Mouse (Mus musculus): Measurements from ENCODE around the gene Ostm1. TPM values are rescaled to one million over a fixed set of nuclear protein-coding genes. Genes with fewer than 3 reads are reported as not detected.
A peak's percentile ranks its signal among the peaks of the same experiment; 100 is the strongest.

Gene Ostm1
- total and polyA plus RNA-seq, 2 experiments: 7.0 to 13.3 TPM

- WGBS: 97% methylated on average over 1 of the region's 1 CpGs
- no peaks in the 10 kb centered on the region; the same call in 1 of the 2 replicates for H3K4me1 ChIP-seq (ENCODE audit: control insufficient read depth, insufficient read depth, low read length)
- H3K27ac ChIP-seq (replicated peaks; ENCODE audit: insufficient read depth, low read depth, low read length): no peak overlapping the region
- TF ChIP-seq CTCF (IDR thresholded peaks at IDR 0.05; ENCODE audit: low read depth, low read length) (no peak), POLR2A (IDR thresholded peaks at IDR 0.05; ENCODE audit: extremely low read depth, insufficient read depth, low read length) (no peak)
- no peak overlapping the region for H3K9ac ChIP-seq (ENCODE audit: low read depth, low read length)
- H3K79me2 ChIP-seq (ENCODE audit: control insufficient read depth, insufficient read depth, low read length): no peaks in the 10 kb centered on the region; the same call in 1 of the 2 replicates
- no peak overlapping the region for H3K4me3 ChIP-seq (ENCODE audit: insufficient read depth, low read depth, low read length)
- DNase-seq (ENCODE audit: extremely low read depth, low read depth, low spot score): no peak
- no peaks in the 10 kb centered on the region for H3K27me3 ChIP-seq (ENCODE audit: control insufficient read depth, insufficient read depth, low read length)
- peaks cover 2% of the 10 kb centered on the region; the same call in 1 of the 2 replicates for H3K36me3 ChIP-seq (ENCODE audit: control insufficient read depth, insufficient read depth, low read length)
These were observed 106.1 kb downstream of the Ostm1 start for GRCm38 (mm10) chr10:42689694-42690093.

- Histone ChIP-seq H3K36me3 (ENCODE audit: control insufficient read depth, insufficient read depth, low read length) (no peaks in the 10 kb centered on the region; the same call in 1 of the 2 replicates), H3K9ac (ENCODE audit: low read depth, low read length) (no peak overlapping the region), H3K4me1 (ENCODE audit: control insufficient read depth, insufficient read depth, low read length) (no peaks in the 10 kb centered on the region; the same call in 1 of the 2 replicates), H3K79me2 (ENCODE audit: control insufficient read depth, insufficient read depth, low read length) (no peaks in the 10 kb centered on the region; the same call in 1 of the 2 replicates), H3K4me3 (ENCODE audit: insufficient read depth, low read depth, low read length) (no peak overlapping the region), H3K27me3 (ENCODE audit: control insufficient read depth, insufficient read depth, low read length) (no peaks in the 10 kb centered on the region), H3K27ac (replicated peaks; ENCODE audit: insufficient read depth, low read depth, low read length) (no peak overlapping the region)
- no peak for TF ChIP-seq CTCF (IDR thresholded peaks at IDR 0.05; ENCODE audit: low read depth, low read length)
- no peak for TF ChIP-seq POLR2A (IDR thresholded peaks at IDR 0.05; ENCODE audit: extremely low read depth, insufficient read depth, low read length)
- 94% methylated on average over 17 of the region's 17 CpGs for WGBS
- no peak for DNase-seq (ENCODE audit: extremely low read depth, low read depth, low spot score)
These were observed 106.8 kb downstream of the Ostm1 start for GRCm38 (mm10) chr10:42690233-42691028.

DNA sequence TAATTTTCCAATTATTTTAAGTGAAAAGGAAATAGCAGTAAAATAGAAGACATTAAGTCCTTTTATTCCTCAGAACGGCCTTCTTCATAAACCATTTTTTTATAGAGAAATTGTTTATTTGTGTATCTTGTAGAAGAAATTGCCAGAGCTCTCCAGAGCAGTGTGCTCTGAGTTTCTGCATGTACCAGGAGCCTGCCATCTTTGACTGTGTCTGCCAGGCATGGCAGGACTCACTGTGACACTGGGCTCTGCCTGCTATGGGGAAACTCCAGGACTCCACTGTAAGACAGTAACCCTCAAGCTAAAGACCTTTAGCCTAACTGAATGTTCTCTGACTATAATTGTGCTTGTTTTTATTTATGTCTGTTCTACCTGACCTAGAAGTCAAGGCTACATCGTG is 107.4 kb downstream of the Ostm1 start:
- no peaks in the 10 kb centered on the region for H3K27me3 ChIP-seq (ENCODE audit: control insufficient read depth, insufficient read depth, low read length)
- no peaks in the 10 kb centered on the region; the same call in 1 of the 2 replicates for H3K4me1 ChIP-seq (ENCODE audit: control insufficient read depth, insufficient read depth, low read length)
- no peaks in the 10 kb centered on the region; the same call in 1 of the 2 replicates for H3K36me3 ChIP-seq (ENCODE audit: control insufficient read depth, insufficient read depth, low read length)
- H3K79me2 ChIP-seq (ENCODE audit: control insufficient read depth, insufficient read depth, low read length): no peaks in the 10 kb centered on the region; the same call in 1 of the 2 replicates
- WGBS: 98% methylated on average over 2 of the region's 2 CpGs
- no peak for DNase-seq (ENCODE audit: extremely low read depth, low read depth, low spot score)
- no peak overlapping the region for H3K9ac ChIP-seq (ENCODE audit: low read depth, low read length)
- no peak overlapping the region for H3K27ac ChIP-seq (replicated peaks; ENCODE audit: insufficient read depth, low read depth, low read length)
- no peak for TF ChIP-seq CTCF (IDR thresholded peaks at IDR 0.05; ENCODE audit: low read depth, low read length)
- no peak for TF ChIP-seq POLR2A (IDR thresholded peaks at IDR 0.05; ENCODE audit: extremely low read depth, insufficient read depth, low read length)
- no peak overlapping the region for H3K4me3 ChIP-seq (ENCODE audit: insufficient read depth, low read depth, low read length)

DNA sequence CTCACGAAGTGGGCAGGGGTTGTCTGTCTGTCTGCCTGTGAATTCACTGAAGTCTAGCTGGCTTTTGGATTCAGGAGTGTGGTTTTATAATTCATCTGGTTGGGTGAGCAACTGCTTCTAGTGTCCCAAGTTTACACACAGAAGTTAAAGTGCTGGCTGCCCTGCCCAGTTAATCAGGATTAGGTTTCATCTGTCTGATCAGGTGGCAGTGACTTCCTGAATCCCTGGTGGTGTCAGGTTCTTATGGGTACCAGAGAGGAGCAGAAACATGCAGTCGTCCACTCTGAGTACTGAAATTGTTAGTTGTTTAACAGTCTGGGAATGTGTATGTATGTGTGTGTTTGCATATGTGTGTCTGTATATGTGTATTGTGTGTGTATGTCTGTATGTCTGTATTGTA is 108.5 kb downstream of the Ostm1 start:
- Histone ChIP-seq H3K9ac (ENCODE audit: low read depth, low read length) (no peak overlapping the region), H3K79me2 (ENCODE audit: control insufficient read depth, insufficient read depth, low read length) (no peaks in the 10 kb centered on the region), H3K4me1 (ENCODE audit: control insufficient read depth, insufficient read depth, low read length) (no peaks in the 10 kb centered on the region; the same call in 1 of the 2 replicates), H3K36me3 (ENCODE audit: control insufficient read depth, insufficient read depth, low read length) (no peaks in the 10 kb centered on the region; the same call in 1 of the 2 replicates), H3K27me3 (ENCODE audit: control insufficient read depth, insufficient read depth, low read length) (no peaks in the 10 kb centered on the region), H3K4me3 (ENCODE audit: insufficient read depth, low read depth, low read length) (no peak overlapping the region), H3K27ac (replicated peaks; ENCODE audit: insufficient read depth, low read depth, low read length) (no peak overlapping the region)
- no peak for DNase-seq (ENCODE audit: extremely low read depth, low read depth, low spot score)
- 91% methylated on average over 2 of the region's 2 CpGs for WGBS
- TF ChIP-seq CTCF (IDR thresholded peaks at IDR 0.05; ENCODE audit: low read depth, low read length): no peak
- TF ChIP-seq POLR2A (IDR thresholded peaks at IDR 0.05; ENCODE audit: extremely low read depth, insufficient read depth, low read length): no peak

DNA sequence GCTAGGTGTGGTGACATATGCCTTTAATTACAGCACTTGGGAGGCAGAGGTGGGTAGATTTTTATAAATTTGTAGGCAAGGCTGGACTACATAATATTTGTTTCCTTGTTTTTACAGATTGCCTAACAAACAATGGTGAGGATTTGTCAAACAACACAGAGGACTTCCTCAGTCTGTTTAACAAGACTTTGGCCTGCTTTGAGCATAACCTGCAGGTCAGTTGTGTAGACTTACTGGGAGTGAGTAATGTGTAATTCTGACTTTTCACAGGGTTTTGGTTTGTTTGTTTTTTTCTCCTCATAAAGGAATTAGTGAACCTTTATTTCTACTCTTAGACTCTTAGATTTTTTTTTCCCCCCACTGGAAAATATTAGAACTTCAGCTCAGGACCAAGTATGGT is 109.2 kb downstream of the Ostm1 start:
- H3K4me1 ChIP-seq (ENCODE audit: control insufficient read depth, insufficient read depth, low read length): no peaks in the 10 kb centered on the region; the same call in 1 of the 2 replicates
- DNase-seq (ENCODE audit: extremely low read depth, low read depth, low spot score): peak; percentile 63
- no peaks in the 10 kb centered on the region; the same call in 1 of the 2 replicates for H3K36me3 ChIP-seq (ENCODE audit: control insufficient read depth, insufficient read depth, low read length)
- no peak overlapping the region for H3K4me3 ChIP-seq (ENCODE audit: insufficient read depth, low read depth, low read length)
- H3K27me3 ChIP-seq (ENCODE audit: control insufficient read depth, insufficient read depth, low read length): no peaks in the 10 kb centered on the region
- no peak overlapping the region for H3K9ac ChIP-seq (ENCODE audit: low read depth, low read length)
- TF ChIP-seq POLR2A (IDR thresholded peaks at IDR 0.05; ENCODE audit: extremely low read depth, insufficient read depth, low read length) (no peak), CTCF (IDR thresholded peaks at IDR 0.05; ENCODE audit: low read depth, low read length) (no peak)
- no peaks in the 10 kb centered on the region for H3K79me2 ChIP-seq (ENCODE audit: control insufficient read depth, insufficient read depth, low read length)
- H3K27ac ChIP-seq (replicated peaks; ENCODE audit: insufficient read depth, low read depth, low read length): no peak overlapping the region

- Histone ChIP-seq H3K36me3 (ENCODE audit: control insufficient read depth, insufficient read depth, low read length) (no peaks in the 10 kb centered on the region; the same call in 1 of the 2 replicates), H3K4me3 (ENCODE audit: insufficient read depth, low read depth, low read length) (no peak overlapping the region), H3K9ac (ENCODE audit: low read depth, low read length) (no peak overlapping the region), H3K79me2 (ENCODE audit: control insufficient read depth, insufficient read depth, low read length) (no peaks in the 10 kb centered on the region), H3K27ac (replicated peaks; ENCODE audit: insufficient read depth, low read depth, low read length) (no peak overlapping the region), H3K27me3 (ENCODE audit: control insufficient read depth, insufficient read depth, low read length) (no peaks in the 10 kb centered on the region), H3K4me1 (ENCODE audit: control insufficient read depth, insufficient read depth, low read length) (no peaks in the 10 kb centered on the region; the same call in 1 of the 2 replicates)
- no peak for DNase-seq (ENCODE audit: extremely low read depth, low read depth, low spot score)
- TF ChIP-seq POLR2A (IDR thresholded peaks at IDR 0.05; ENCODE audit: extremely low read depth, insufficient read depth, low read length) (no peak), CTCF (IDR thresholded peaks at IDR 0.05; ENCODE audit: low read depth, low read length) (peak; percentile 28; the same call in 1 of the 2 replicates)
- whole genome bisulfite sequencing: 82% methylated on average over 2 of the region's 2 CpGs
These were observed 109.9 kb downstream of the Ostm1 start for GRCm38 (mm10) chr10:42693482-42693881.

All from liver, adult 2 months (tissue).